13 mouse cellular contexts compared by ENCODE assay signal in genomic region chr4:59265182-59265581, GRCm38 (mm10).
DNase-seq lines count a peak whose midpoint lies in the region; ATAC-seq lines count a peak whose summit lies in the region.
"Had no signal": no experiment of that assay in that cellular context is flagged by ENCODE, and none has a peak within 500 bp of the region (broad histone marks: within the 10 kb centered on the region; RNA-seq: fewer than 3 reads in every experiment).

No protein-coding gene starts in this region.

- ATAC-seq in common myeloid progenitor, adult 5-6 weeks (replicated peaks; ENCODE audit: low read depth, poor library complexity, severe bottlenecking), result peak; percentile 67
- peak; percentile 38 for ATAC-seq in megakaryocyte progenitor cell, adult 5-6 weeks (replicated peaks; ENCODE audit: poor library complexity)

- peak; percentile 24 for DNase-seq in thymus, postnatal 4 days
- DNase-seq in thymus, adult 18-20 months, result no peak
- DNase-seq in layer of hippocampus, adult 9-11 months, result no peak
- no peak for DNase-seq in urinary bladder, postnatal 14 days (ENCODE audit: low spot score)
- DNase-seq in heart, adult 8-10 months (ENCODE audit: low spot score), result no peak
- DNase-seq: adrenal gland, adult 2 months; cerebellum, postnatal 14 days; heart, adult 11 months; kidney, adult 8-10 months; lung, postnatal 4 days; right cerebral cortex, postnatal 25 days had no signal
